Mouse (Mus musculus): ENCODE results near the gene Tcf20. TPM values are rescaled to one million over a fixed set of nuclear protein-coding genes. Genes with fewer than 3 reads are reported as not detected.

Tcf20 gene
- polyA plus RNA-seq, 1 experiment from 2014 or later: 18.7 TPM

GRCm38 (mm10) chr15:82953096-82953495 is 34.6 kb downstream of the Tcf20 start:
- no peak overlapping the region for H3K9ac ChIP-seq (replicated peaks)
- H3K36me3 ChIP-seq: no peaks in the 10 kb centered on the region
- no peaks in the 10 kb centered on the region for H3K27me3 ChIP-seq
- peaks cover 62% of the 10 kb centered on the region for H3K4me1 ChIP-seq
- no peak overlapping the region for H3K4me2 ChIP-seq (replicated peaks)
- 0 out of 2 replicates have a peak, but pooled peaks have one; percentile 11 for ATAC-seq (replicated peaks)
- WGBS: 14% methylated on average over 4 of the region's 4 CpGs
- peak overlapping the region; percentile 68 for H3K27ac ChIP-seq (replicated peaks)
- no peaks in the 10 kb centered on the region for H3K9me3 ChIP-seq
- H3K4me3 ChIP-seq: no peak overlapping the region

DNA sequence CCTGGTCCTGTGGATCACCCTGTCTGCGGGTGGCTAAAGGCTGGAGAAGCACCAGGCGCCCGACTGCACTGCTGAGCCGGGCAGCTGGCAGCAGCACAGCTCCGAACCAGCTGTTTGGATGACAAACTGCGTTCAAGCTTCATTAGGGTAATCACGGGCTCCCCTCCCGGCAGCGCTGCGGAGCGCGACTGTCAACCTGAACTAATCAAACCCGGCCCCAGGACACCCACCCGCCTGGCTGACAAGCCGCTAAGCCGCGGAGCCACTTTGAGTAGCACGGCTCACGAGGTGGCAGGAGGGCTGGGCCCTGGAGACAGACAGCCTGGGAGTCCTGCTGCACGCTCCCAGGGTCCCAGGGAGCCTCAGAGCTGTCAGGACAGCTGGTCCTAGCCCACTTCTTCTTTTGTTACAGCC is 35.4 kb downstream of the Tcf20 start:
- H3K27ac ChIP-seq (replicated peaks): peak overlapping the region; percentile 68
- no peaks in the 10 kb centered on the region for H3K27me3 ChIP-seq
- H3K4me3 ChIP-seq: no peak overlapping the region
- H3K9me3 ChIP-seq: no peaks in the 10 kb centered on the region
- peaks cover 62% of the 10 kb centered on the region for H3K4me1 ChIP-seq
- WGBS: 2% methylated on average over 20 of the region's 20 CpGs
- no peaks in the 10 kb centered on the region for H3K36me3 ChIP-seq
- peak overlapping the region; percentile 8; the same call in 1 of the 2 replicates for H3K4me2 ChIP-seq (replicated peaks)
- H3K9ac ChIP-seq (replicated peaks): peak overlapping the region; percentile 2; the same call in 1 of the 2 replicates
- peak; percentile 78 for ATAC-seq (replicated peaks)

DNA sequence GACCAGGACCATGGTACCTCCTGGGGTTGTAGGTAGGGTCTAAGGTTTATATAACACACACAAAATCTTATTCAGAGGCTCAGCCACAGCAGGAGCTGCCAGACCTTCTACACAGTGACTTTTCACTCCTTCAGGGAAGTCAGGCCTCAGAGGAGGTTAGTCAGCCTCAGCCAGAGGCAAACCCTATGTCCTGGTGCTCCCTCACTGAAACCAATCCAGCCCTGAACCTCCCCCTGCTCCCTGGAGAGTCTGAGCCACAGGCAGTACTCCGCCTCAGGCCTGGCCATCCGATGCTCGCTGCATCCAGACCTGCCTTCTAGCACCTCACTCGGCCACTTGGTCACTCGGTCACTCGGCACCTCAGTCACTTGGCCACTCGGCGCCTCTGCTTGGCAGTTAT is 37.4 kb downstream of the Tcf20 start:
- WGBS: 73% methylated on average over 8 of the region's 8 CpGs
- Histone ChIP-seq H3K4me2 (replicated peaks) (no peak overlapping the region), H3K27me3 (no peaks in the 10 kb centered on the region), H3K4me1 (peaks cover 67% of the 10 kb centered on the region), H3K9ac (replicated peaks) (no peak overlapping the region), H3K36me3 (no peaks in the 10 kb centered on the region), H3K9me3 (no peaks in the 10 kb centered on the region), H3K27ac (replicated peaks) (no peak overlapping the region), H3K4me3 (no peak overlapping the region)
- ATAC-seq (replicated peaks): no peak

GRCm38 (mm10) chr15:82947431-82947830 is 40.2 kb downstream of the Tcf20 start:
- Histone ChIP-seq H3K27me3 (no peaks in the 10 kb centered on the region), H3K4me1 (peaks cover 51% of the 10 kb centered on the region)

GRCm38 (mm10) chr15:82944479-82945195 is 43.0 kb downstream of the Tcf20 start:
- ATAC-seq (replicated peaks): no peak
- Histone ChIP-seq H3K4me2 (replicated peaks) (no peak overlapping the region), H3K9me3 (no peaks in the 10 kb centered on the region), H3K36me3 (no peaks in the 10 kb centered on the region), H3K9ac (replicated peaks) (no peak overlapping the region), H3K27ac (replicated peaks) (no peak overlapping the region), H3K27me3 (no peaks in the 10 kb centered on the region), H3K4me3 (no peak overlapping the region), H3K4me1 (peaks cover 60% of the 10 kb centered on the region)
- WGBS: 81% methylated on average over 9 of the region's 9 CpGs

More at GRCm38 (mm10) chr15:82947431-82947830, 40.2 kb downstream of the Tcf20 start:
- H3K4me2 ChIP-seq (replicated peaks): no peak overlapping the region
- H3K36me3 ChIP-seq: no peaks in the 10 kb centered on the region
- 66% methylated on average over 5 of the region's 5 CpGs for WGBS
- H3K4me3 ChIP-seq: no peak overlapping the region
- ATAC-seq (replicated peaks): no peak
- no peak overlapping the region for H3K27ac ChIP-seq (replicated peaks)
- no peak overlapping the region for H3K9ac ChIP-seq (replicated peaks)
- H3K9me3 ChIP-seq: no peaks in the 10 kb centered on the region

GRCm38 (mm10) chr15:82941733-82942132 is 45.9 kb downstream of the Tcf20 start:
- Histone ChIP-seq H3K4me3 (no peak overlapping the region), H3K27ac (replicated peaks) (peak overlapping the region; percentile 66), H3K4me1 (peaks cover 63% of the 10 kb centered on the region), H3K9me3 (no peaks in the 10 kb centered on the region), H3K4me2 (replicated peaks) (peak overlapping the region; percentile 26), H3K36me3 (no peaks in the 10 kb centered on the region), H3K9ac (replicated peaks) (no peak overlapping the region; the same call in 1 of the 2 replicates), H3K27me3 (no peaks in the 10 kb centered on the region)
- WGBS: 20% methylated on average over 8 of the region's 8 CpGs
- ATAC-seq (replicated peaks): peak; percentile 41; the same call in 1 of the 2 replicates

- H3K27ac ChIP-seq (replicated peaks): peak overlapping the region; percentile 66
- WGBS: 30% methylated on average over 12 of the region's 12 CpGs
- no peaks in the 10 kb centered on the region for H3K9me3 ChIP-seq
- H3K4me1 ChIP-seq: peaks cover 72% of the 10 kb centered on the region
- ATAC-seq (replicated peaks): no peak
- no peak overlapping the region for H3K4me2 ChIP-seq (replicated peaks)
- no peak overlapping the region for H3K4me3 ChIP-seq
- H3K27me3 ChIP-seq: no peaks in the 10 kb centered on the region
- no peaks in the 10 kb centered on the region for H3K36me3 ChIP-seq
- no peak overlapping the region for H3K9ac ChIP-seq (replicated peaks)
Observed at GRCm38 (mm10) chr15:82940494-82941214, 47.0 kb downstream of the Tcf20 start.

DNA sequence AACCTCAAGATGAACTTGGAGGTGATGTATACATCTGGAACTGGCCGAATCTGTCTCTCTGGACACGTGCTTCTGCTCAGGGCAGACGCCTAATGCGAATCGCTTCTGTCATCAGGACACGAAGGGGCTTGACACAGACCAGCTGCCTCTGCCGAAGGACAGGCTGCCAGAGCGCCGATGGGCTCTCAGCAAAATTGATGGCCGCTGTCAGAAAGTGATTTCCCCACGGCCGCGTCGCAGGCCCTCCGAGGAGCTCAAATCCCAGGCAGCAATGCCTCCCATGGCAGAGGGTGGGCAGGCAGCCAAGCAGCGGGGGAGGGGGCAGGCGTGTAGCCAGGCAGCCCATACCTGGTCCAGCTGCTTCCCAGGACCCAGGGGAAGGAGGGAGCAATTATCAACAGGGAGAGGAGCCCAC is 49.5 kb downstream of the Tcf20 start:
- Histone ChIP-seq H3K9me3 (no peaks in the 10 kb centered on the region), H3K27me3 (no peaks in the 10 kb centered on the region), H3K4me3 (no peak overlapping the region), H3K9ac (replicated peaks) (no peak overlapping the region), H3K36me3 (no peaks in the 10 kb centered on the region), H3K4me2 (replicated peaks) (peak overlapping the region; percentile 18), H3K4me1 (peaks cover 93% of the 10 kb centered on the region), H3K27ac (replicated peaks) (peak overlapping the region; percentile 49)
- no peak for ATAC-seq (replicated peaks)
- 20% methylated on average over 17 of the region's 17 CpGs for WGBS

GRCm38 (mm10) chr15:82937428-82937992 is 50.2 kb downstream of the Tcf20 start:
- Histone ChIP-seq H3K27me3 (no peaks in the 10 kb centered on the region), H3K9me3 (no peaks in the 10 kb centered on the region), H3K36me3 (no peaks in the 10 kb centered on the region), H3K4me3 (no peak overlapping the region), H3K4me2 (replicated peaks) (peak overlapping the region; percentile 18; the same call in 1 of the 2 replicates), H3K4me1 (peaks cover 95% of the 10 kb centered on the region), H3K27ac (replicated peaks) (peak overlapping the region; percentile 49), H3K9ac (replicated peaks) (no peak overlapping the region)
- ATAC-seq (replicated peaks): no peak
- 24% methylated on average over 5 of the region's 5 CpGs for WGBS

DNA sequence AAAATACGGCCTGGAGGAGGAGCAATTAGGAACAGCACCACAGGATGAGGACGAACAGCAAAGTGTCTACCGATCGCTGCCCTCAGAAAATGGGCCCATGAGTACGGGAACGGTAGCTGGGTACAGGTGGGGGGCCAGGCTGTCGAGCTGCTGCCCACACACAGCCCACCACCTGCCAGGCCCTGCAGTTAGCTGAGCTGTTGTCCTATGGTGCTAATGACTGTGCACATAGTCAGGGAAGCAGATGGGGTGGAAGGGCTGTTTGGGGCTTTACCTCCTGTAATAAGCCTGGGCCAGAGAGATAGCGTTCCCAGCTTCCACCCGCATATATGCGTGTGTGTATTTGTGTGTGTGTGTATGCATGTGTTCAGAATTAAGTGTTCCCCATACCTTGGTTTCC is 52.7 kb downstream of the Tcf20 start:
- no peaks in the 10 kb centered on the region for H3K36me3 ChIP-seq
- H3K9me3 ChIP-seq: no peaks in the 10 kb centered on the region
- 0 out of 2 replicates have a peak overlapping the region, but pooled peaks have one; percentile 3 for H3K27ac ChIP-seq (replicated peaks)
- no peak overlapping the region for H3K4me2 ChIP-seq (replicated peaks)
- WGBS: 56% methylated on average over 10 of the region's 10 CpGs
- no peak overlapping the region; the same call in 1 of the 2 replicates for H3K9ac ChIP-seq (replicated peaks)
- no peak overlapping the region for H3K4me3 ChIP-seq
- H3K4me1 ChIP-seq: peaks cover 84% of the 10 kb centered on the region
- peak; percentile 41 for ATAC-seq (replicated peaks)
- no peaks in the 10 kb centered on the region for H3K27me3 ChIP-seq

- H3K36me3 ChIP-seq: no peaks in the 10 kb centered on the region
- 23% methylated on average over 4 of the region's 4 CpGs for WGBS
- no peak overlapping the region for H3K4me3 ChIP-seq
- H3K4me2 ChIP-seq (replicated peaks): no peak overlapping the region
- H3K9ac ChIP-seq (replicated peaks): no peak overlapping the region
- peak overlapping the region; percentile 72 for H3K27ac ChIP-seq (replicated peaks)
- peaks cover 87% of the 10 kb centered on the region for H3K4me1 ChIP-seq
- H3K9me3 ChIP-seq: no peaks in the 10 kb centered on the region
- H3K27me3 ChIP-seq: no peaks in the 10 kb centered on the region
- peak; percentile 35 for ATAC-seq (replicated peaks)
Observed at GRCm38 (mm10) chr15:82932936-82933650, 54.6 kb downstream of the Tcf20 start.

Measured in forebrain, embryonic 15.5 days (tissue).